Mouse (Mus musculus) forebrain, embryonic 10.5 days (tissue): ENCODE results near the gene Pde4b. TPM values are rescaled to one million over a fixed set of nuclear protein-coding genes. Genes with fewer than 3 reads are reported as not detected.

Experiments used
- DNase-seq: peaks from one replicate; pipeline ENCODE4 v3.0.0-alpha.2; 2017; ENCODE audit warnings: low spot score; ENCODE audit errors: extremely low spot score
- H3K27ac ChIP-seq: fragments of 300-500 bp; sonication (generic); 2 replicates; pipeline ENCODE4 v1.5.1; 2016; ENCODE audit warnings: mild to moderate bottlenecking
- H3K27me3 ChIP-seq: fragments of 300-500 bp; sonication (generic); 2 replicates; pipeline ENCODE4 v1.6.1; 2016; ENCODE audit warnings: mild to moderate bottlenecking; ENCODE audit not compliant: poor library complexity, severe bottlenecking
- H3K36me3 ChIP-seq: fragments of 300-500 bp; sonication (generic); replicated peaks from 2 replicates; pipeline ENCODE4 v1.6.1; 2016; ENCODE audit warnings: mild to moderate bottlenecking, moderate library complexity
- H3K4me1 ChIP-seq: fragments of 300-500 bp; sonication (generic); 2 replicates; pipeline ENCODE4 v1.6.1; 2016
- H3K4me3 ChIP-seq: fragments of 300-500 bp; sonication (generic); 2 replicates; pipeline ENCODE4 v1.5.1; 2016; ENCODE audit warnings: mild to moderate bottlenecking, moderate library complexity
- H3K9me3 ChIP-seq: fragments of 300-500 bp; sonication (generic); 2 replicates; pipeline ENCODE4 v1.6.1; 2016; ENCODE audit warnings: mild to moderate bottlenecking, moderate library complexity
- WGBS: fragments of 180-500 bp; shearing (Covaris S2); methylation state at CpG from one replicate; pipeline ENCODE4 v1.1.7; 2016; 5-methylcytosine and 5-hydroxymethylcytosine counted together
- polyA plus RNA-seq: library from polyadenylated mRNA; unstranded; fragments of >200 nt; fragmentation: Nextera tagmentation; extraction: Ambion mirVana; gene quantifications from 2 replicates; pipeline ENCODE4 v1.2.1, GENCODE M21; 2016

Gene Pde4b
- polyA plus RNA-seq, 1 experiment from 2014 or later, result 6.3 TPM

DNA sequence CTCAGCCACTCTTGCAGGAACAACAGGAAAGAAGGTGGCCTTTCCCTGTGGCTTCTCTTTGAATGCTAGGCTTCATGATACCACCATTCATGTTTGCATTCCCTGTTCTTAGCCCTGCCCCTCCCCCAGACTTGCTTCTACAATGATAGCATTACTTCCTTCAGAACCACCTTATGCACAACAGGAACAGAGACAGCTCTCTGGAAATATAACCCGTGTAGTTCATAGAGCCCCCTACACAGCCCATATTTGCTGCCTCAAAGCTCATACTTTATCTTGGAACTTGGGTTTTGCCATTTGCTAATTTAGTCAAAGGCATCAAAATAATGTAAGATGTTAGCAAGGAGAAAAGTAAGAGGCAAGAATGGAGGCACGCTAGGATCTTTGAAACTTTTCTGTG, 479.8 kb downstream of the Pde4b start:
- Histone ChIP-seq H3K4me3 (no peak overlapping the region), H3K9me3 (no peaks in the 10 kb centered on the region), H3K27me3 (peaks cover 32% of the 10 kb centered on the region), H3K36me3 (no peaks in the 10 kb centered on the region), H3K27ac (no peak overlapping the region), H3K4me1 (peaks cover 63% of the 10 kb centered on the region)
- DNase-seq, result no peak
- WGBS, result 50% methylated on average over 2 of the region's 2 CpGs

DNA sequence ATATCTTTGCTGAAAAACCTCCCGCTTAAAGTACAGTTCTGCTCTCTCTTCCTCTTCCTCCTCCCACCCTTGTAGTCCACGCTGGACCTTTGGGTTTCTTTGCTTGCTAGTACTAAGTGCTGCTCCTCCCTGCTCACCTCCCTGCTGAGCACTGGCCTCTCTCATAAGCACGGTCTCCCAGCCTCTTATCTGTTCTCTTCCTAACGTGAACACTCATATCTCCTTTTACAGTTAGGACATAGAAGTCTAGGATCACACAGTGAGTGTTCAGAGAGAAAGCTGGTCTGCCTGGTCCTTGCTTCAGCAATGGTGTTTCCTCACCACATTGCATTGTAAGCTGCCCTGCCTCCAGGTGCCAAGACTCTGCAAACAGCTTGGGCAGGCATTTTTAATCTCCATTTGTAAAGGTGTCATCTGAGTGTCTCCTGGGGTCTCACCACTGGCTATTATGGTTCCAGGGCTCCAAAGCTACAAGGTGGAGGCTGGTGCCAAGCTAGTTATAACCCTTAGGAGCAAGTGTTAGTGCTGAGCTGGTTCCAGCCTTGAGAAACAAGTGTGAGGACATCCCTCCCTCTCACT, 480.4 kb downstream of the Pde4b start:
- no peak overlapping the region for H3K27ac ChIP-seq
- DNase-seq, result no peak
- no peaks in the 10 kb centered on the region for H3K9me3 ChIP-seq
- WGBS, result 19% methylated on average over 4 of the region's 4 CpGs
- H3K4me1 ChIP-seq, result peaks cover 63% of the 10 kb centered on the region
- H3K27me3 ChIP-seq, result peaks cover 38% of the 10 kb centered on the region
- H3K4me3 ChIP-seq, result no peak overlapping the region
- H3K36me3 ChIP-seq, result no peaks in the 10 kb centered on the region

DNA sequence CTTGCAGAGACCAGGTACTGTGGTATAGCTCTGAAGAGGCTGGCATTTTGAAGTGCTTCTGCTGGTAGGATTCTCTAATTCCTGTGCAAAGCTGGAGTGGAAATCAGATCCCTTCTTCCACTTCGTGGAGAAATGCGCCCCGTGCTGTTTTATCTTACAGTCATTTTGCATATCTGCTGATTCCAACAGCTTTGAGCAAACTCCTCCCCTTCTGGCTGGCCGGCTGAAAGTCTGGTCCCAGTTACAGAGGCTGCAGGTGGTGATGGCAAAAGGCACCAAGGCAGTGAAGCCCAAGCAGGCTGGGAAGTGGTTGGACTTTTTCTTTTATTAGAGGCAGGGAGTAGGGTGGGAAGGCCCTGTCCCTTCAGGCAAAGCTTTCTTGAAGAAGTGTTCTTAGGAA, 481.2 kb downstream of the Pde4b start:
- peak overlapping the region; percentile 51; the same call in 1 of the 2 replicates for H3K27ac ChIP-seq
- H3K4me3 ChIP-seq, result no peak overlapping the region
- WGBS, result 5% methylated on average over 4 of the region's 4 CpGs
- no peaks in the 10 kb centered on the region for H3K9me3 ChIP-seq
- H3K36me3 ChIP-seq, result no peaks in the 10 kb centered on the region
- H3K4me1 ChIP-seq, result peaks cover 63% of the 10 kb centered on the region
- DNase-seq, result no peak
- peaks cover 44% of the 10 kb centered on the region for H3K27me3 ChIP-seq

DNA sequence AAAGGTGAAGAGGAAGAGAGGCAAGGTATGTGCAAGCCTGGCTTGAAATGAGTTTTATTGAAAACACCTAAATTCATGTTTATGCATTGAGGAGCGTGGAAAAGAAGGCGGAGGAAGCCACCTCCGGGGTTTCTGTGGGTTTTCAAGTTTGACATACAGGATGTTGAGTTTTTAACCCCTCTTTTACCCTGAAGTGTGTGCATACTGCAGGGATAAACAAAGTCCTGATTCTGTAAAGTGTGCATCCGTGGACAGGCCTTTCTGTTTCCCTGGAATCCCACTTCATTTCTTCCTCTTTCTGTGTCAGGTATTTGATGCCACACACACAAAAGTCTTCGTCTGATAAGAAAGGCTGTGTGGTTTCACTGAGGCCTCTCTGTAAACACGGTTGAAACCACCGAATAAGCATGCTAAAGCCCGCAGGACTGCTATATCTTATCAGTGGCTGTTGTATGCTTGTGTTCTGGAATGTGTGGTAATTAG, 481.8 kb downstream of the Pde4b start:
- H3K4me1 ChIP-seq, result peaks cover 63% of the 10 kb centered on the region
- DNase-seq, result no peak
- H3K9me3 ChIP-seq, result no peaks in the 10 kb centered on the region
- WGBS, result 26% methylated on average over 8 of the region's 8 CpGs
- H3K4me3 ChIP-seq, result no peak overlapping the region
- H3K27me3 ChIP-seq, result peaks cover 45% of the 10 kb centered on the region
- H3K36me3 ChIP-seq, result no peaks in the 10 kb centered on the region
- H3K27ac ChIP-seq, result peak overlapping the region; percentile 51; the same call in 1 of the 2 replicates

DNA sequence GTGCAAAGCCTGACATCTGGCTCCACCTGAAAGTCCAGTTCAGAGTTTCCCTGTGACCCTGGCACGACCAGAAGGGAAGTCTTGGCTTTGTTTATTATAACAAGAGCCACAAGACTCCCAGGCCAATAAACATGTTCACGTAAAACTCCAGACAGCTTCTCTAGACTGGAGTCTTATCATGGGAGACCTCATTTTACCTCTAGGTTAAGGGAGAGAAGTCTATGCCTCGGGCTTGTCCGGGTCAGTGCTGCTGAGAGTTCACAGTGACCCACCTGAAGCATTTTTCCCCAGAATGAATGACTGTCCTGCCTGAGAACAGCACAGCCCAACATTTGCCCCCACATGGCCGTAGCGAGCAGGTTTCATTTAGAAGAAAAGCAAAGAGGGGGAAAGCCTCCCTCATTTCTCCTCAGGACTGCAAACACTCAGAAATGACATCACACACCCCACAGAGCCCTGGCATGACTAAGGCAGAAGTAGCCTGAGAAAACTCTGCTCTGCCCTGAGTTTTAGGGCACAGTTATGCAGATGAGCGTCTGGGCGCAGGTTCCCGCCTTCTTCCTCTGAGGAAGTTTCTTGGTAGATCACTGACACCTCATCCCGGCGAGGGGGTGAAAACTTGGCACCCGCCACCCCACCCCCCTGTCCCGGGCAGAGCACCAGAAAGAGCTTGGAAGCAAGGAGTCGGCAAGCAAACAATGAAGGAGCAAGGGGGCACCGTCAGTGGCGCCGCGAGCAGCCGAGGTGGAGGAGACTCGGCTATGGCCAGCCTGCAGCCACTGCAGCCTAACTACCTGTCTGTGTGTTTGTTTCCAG, 482.8 kb downstream of the Pde4b start:
- peak; percentile 49 for DNase-seq
- peaks cover 45% of the 10 kb centered on the region for H3K27me3 ChIP-seq
- H3K4me1 ChIP-seq, result peaks cover 66% of the 10 kb centered on the region
- H3K9me3 ChIP-seq, result no peaks in the 10 kb centered on the region
- peak overlapping the region; percentile 63 for H3K4me3 ChIP-seq
- H3K27ac ChIP-seq, result peak overlapping the region; percentile 85
- under 1% methylated on average over 20 of the region's 20 CpGs for WGBS
- no peaks in the 10 kb centered on the region for H3K36me3 ChIP-seq

DNA sequence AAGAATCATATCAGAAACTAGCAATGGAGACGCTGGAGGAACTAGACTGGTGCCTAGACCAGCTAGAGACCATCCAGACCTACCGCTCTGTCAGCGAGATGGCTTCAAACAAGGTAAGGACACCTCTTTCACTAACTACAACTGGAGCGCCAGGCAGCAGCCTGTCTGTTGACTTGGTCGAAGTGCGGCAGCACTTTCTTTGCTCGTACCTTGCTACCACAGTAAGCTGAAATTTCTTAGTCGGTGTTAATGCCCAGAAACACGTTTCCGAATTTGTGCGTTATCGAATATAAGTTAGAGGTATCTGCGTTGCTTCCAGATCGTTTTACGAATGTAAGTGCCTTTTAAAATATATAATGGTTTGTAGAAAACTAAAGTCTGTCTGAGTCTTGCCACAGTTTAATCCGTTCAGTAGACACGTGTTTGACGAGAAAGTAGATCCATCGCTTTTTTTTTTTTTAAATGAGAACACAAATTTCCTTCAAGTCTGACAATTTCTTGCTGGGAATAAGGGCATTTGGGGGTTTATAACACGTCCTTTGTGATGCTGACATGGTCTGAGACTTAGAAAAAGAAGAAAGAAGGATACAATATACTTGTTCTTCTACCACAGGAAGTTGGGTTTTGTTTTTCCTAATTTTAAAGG, 483.5 kb downstream of the Pde4b start:
- Histone ChIP-seq H3K27me3 (peaks cover 45% of the 10 kb centered on the region), H3K4me3 (peak overlapping the region; percentile 63), H3K27ac (peak overlapping the region; percentile 85), H3K4me1 (peaks cover 62% of the 10 kb centered on the region), H3K36me3 (no peaks in the 10 kb centered on the region), H3K9me3 (no peaks in the 10 kb centered on the region)
- 3% methylated on average over 20 of the region's 20 CpGs for WGBS
- peak; percentile 44 for DNase-seq

DNA sequence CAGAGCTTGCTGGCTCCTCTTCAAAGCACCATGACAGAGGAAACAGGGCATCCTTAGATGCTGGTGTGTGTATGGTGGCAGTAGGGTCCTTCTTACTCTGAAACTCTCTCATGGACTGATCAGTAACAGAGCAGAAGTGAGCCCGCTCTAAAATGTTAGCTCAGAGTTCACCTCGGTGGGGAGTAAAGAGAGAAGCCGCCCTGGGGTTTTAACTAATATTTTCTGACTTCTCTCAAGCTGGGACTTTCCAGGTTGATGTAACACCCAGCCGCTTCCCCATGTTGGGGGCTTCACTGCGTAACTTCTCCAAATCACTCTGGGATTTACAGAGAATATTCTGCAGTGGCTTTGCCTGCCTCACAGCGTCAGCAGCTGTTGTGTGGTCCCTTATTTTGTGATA, 484.7 kb downstream of the Pde4b start:
- no peak overlapping the region for H3K27ac ChIP-seq
- no peaks in the 10 kb centered on the region for H3K36me3 ChIP-seq
- WGBS, result 72% methylated on average over 6 of the region's 6 CpGs
- H3K9me3 ChIP-seq, result no peaks in the 10 kb centered on the region
- DNase-seq, result no peak
- peaks cover 54% of the 10 kb centered on the region for H3K4me1 ChIP-seq
- H3K27me3 ChIP-seq, result peaks cover 45% of the 10 kb centered on the region
- peak overlapping the region; percentile 63; the same call in 1 of the 2 replicates for H3K4me3 ChIP-seq

DNA sequence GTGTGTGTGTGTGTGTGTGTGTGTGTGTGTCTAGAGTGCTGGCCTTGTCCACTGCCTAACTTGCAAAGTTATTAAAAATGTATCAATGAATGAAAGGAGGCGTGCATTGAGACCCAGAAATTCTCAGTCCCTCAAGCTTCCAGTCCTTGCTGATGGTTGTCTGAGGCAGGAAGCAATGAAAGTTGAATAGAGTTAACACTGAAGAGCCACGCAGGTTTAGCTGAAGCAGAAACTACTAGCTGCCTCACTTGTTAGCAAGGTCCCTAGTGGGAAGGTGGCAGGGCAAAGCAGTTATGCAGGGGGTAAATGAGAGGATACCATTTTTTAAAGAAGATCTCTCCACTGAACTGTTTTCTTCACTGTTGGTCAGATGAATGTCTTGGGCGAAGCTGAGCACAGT, 485.2 kb downstream of the Pde4b start:
- H3K27me3 ChIP-seq, result peaks cover 44% of the 10 kb centered on the region

DNA sequence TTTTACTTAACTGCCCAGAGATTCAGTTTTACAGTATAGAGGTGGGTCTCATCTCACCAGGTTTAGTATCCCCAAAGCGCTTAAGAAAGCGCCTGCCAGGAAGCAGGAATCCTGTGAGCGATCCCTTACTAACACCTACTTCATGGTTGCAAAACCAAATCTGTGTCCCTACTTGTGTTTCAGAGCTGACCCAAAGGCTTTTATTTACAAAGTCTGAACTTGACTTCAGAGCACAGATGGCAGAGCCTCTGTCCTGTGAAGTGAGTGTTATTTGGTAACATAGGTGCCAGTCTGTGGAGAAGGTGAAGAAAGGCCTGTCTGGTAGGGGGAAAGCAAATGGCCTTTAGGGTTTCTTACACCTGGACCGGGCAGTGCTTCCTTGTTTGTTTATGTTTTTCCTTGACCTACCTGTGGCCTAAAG, 486.0 kb downstream of the Pde4b start:
- Histone ChIP-seq H3K27ac (no peak overlapping the region), H3K4me1 (peaks cover 42% of the 10 kb centered on the region), H3K36me3 (no peaks in the 10 kb centered on the region), H3K4me3 (no peak overlapping the region), H3K9me3 (no peaks in the 10 kb centered on the region), H3K27me3 (peaks cover 36% of the 10 kb centered on the region)
- no peak for DNase-seq
- 90% methylated on average over 4 of the region's 4 CpGs for WGBS

More for the DNA sequence above, 485.2 kb downstream of the Pde4b start:
- no peak overlapping the region for H3K4me3 ChIP-seq
- DNase-seq, result no peak
- no peaks in the 10 kb centered on the region for H3K36me3 ChIP-seq
- H3K9me3 ChIP-seq, result no peaks in the 10 kb centered on the region
- WGBS, result 72% methylated on average over 3 of the region's 3 CpGs
- no peak overlapping the region for H3K27ac ChIP-seq
- peaks cover 48% of the 10 kb centered on the region for H3K4me1 ChIP-seq

DNA sequence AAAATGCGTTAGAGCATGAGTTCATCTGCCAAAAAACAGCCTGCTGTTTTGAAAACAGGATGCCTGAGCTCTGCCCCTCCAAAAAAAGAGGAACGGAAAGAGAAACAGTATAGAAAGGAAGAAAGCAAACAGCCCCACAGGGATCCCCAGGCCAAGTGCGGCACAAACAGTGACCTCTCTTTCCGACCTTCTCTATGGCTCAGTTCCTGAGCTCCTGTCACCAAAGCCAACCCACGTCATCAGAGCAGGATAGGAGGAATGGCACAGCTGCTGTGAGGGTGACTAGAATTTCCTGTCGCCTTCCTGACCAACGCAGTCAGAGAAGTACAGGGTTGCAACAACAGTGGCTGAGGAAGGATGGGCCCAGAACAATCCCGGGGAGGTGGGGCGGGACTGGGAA, 486.9 kb downstream of the Pde4b start:
- WGBS, result 62% methylated on average over 9 of the region's 9 CpGs
- H3K4me1 ChIP-seq, result peaks cover 34% of the 10 kb centered on the region
- DNase-seq, result no peak
- H3K4me3 ChIP-seq, result no peak overlapping the region
- no peak overlapping the region for H3K27ac ChIP-seq
- H3K36me3 ChIP-seq, result no peaks in the 10 kb centered on the region
- H3K9me3 ChIP-seq, result no peaks in the 10 kb centered on the region
- peaks cover 27% of the 10 kb centered on the region for H3K27me3 ChIP-seq

DNA sequence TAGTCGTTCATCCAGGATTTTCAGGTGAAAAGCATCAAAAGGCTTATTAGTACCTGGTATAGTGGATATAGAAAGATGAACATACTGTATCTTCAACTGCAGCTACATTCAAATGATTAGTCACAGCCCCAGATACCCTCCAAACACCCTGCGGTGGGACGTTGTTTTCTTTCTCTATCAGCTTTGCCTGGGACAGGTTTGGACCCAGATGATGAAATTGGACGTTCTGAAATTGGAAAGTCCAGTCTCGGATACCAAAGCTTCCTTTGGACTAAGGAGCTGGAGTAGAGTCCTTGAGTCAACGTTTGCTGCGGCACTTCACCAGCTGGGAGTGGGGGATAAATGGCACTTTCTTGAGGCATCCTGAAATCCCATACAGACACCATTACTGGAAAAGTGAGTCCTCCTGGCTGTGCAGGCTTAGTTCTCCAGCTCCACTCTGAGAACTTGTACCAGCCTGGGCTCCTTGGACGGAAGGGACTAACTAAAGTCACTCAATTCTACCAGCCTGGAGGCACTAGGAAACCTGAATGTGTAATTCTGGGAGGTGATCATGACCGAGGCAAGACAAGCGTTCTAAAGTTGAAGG, 487.4 kb downstream of the Pde4b start:
- Histone ChIP-seq H3K9me3 (no peaks in the 10 kb centered on the region), H3K4me1 (peaks cover 29% of the 10 kb centered on the region), H3K4me3 (no peak overlapping the region), H3K27me3 (peaks cover 24% of the 10 kb centered on the region), H3K27ac (no peak overlapping the region), H3K36me3 (no peaks in the 10 kb centered on the region)
- WGBS, result 87% methylated on average over 10 of the region's 10 CpGs
- no peak for DNase-seq

DNA sequence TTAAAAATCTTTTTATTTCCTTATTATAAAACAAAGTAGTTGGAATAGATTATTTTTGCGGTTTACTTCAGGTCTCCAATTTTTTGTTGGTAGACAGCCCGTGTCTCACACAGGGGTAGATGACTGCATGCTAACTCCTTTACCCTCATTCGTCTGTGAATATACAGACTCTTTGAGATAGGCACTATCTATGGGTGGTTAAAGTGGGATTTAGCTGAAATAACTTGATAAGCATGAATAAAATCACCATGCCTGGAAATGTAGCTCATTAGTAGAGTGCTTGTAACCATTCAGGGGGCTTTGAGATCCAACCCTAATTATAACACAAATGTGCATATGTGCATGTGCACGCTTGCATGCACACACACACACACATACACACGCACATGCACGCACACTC, 488.8 kb downstream of the Pde4b start:
- no peaks in the 10 kb centered on the region for H3K9me3 ChIP-seq
- no peak overlapping the region for H3K4me3 ChIP-seq
- peaks cover 15% of the 10 kb centered on the region for H3K4me1 ChIP-seq
- no peaks in the 10 kb centered on the region for H3K36me3 ChIP-seq
- no peak for DNase-seq
- WGBS, result 89% methylated on average over 6 of the region's 6 CpGs
- peaks cover 23% of the 10 kb centered on the region for H3K27me3 ChIP-seq
- no peak overlapping the region for H3K27ac ChIP-seq
